Mouse (Mus musculus): ENCODE data around the gene Doc2b. TPM values are rescaled to one million over a fixed set of nuclear protein-coding genes. Genes with fewer than 3 reads are reported as not detected.
A peak's percentile ranks its signal among the peaks of the same experiment; 100 is the strongest.

Doc2b gene
- polyA plus RNA-seq, 1 experiment from 2014 or later, result 1.4 TPM

GRCm38 (mm10) chr11:75813085-75813484, 17.2 kb upstream of the Doc2b start:
- Histone ChIP-seq H3K4me1 (replicated peaks) (peaks cover 15% of the 10 kb centered on the region), H3K4me2 (replicated peaks) (no peak overlapping the region), H3K27me3 (replicated peaks) (no peaks in the 10 kb centered on the region), H3K36me3 (no peaks in the 10 kb centered on the region), H3K9ac (no peak overlapping the region), H3K27ac (peak overlapping the region; percentile 92), H3K9me3 (no peaks in the 10 kb centered on the region), H3K4me3 (replicated peaks) (no peak overlapping the region)
- 59% methylated on average over 10 of the region's 10 CpGs for WGBS
- ATAC-seq, result no peak

GRCm38 (mm10) chr11:75811900-75812299, 16.1 kb upstream of the Doc2b start:
- H3K36me3 ChIP-seq, result no peaks in the 10 kb centered on the region
- H3K27me3 ChIP-seq (replicated peaks), result no peaks in the 10 kb centered on the region
- no peak overlapping the region for H3K4me2 ChIP-seq (replicated peaks)
- WGBS, result 2% methylated on average over 3 of the region's 3 CpGs
- peak overlapping the region; percentile 92 for H3K27ac ChIP-seq
- no peak overlapping the region for H3K4me3 ChIP-seq (replicated peaks)
- H3K4me1 ChIP-seq (replicated peaks), result peaks cover 24% of the 10 kb centered on the region
- no peak overlapping the region for H3K9ac ChIP-seq
- no peaks in the 10 kb centered on the region for H3K9me3 ChIP-seq
- peak; percentile 90 for ATAC-seq

GRCm38 (mm10) chr11:75810526-75810925, 14.7 kb upstream of the Doc2b start:
- Histone ChIP-seq H3K27ac (peak overlapping the region; percentile 57; the same call in 1 of the 2 replicates), H3K9ac (no peak overlapping the region)
- peak; percentile 72 for ATAC-seq

GRCm38 (mm10) chr11:75807486-75807885, 11.6 kb upstream of the Doc2b start:
- Histone ChIP-seq H3K27ac (no peak overlapping the region), H3K4me3 (replicated peaks) (no peak overlapping the region), H3K4me1 (replicated peaks) (peaks cover 19% of the 10 kb centered on the region), H3K36me3 (no peaks in the 10 kb centered on the region), H3K9me3 (no peaks in the 10 kb centered on the region), H3K27me3 (replicated peaks) (no peaks in the 10 kb centered on the region), H3K4me2 (replicated peaks) (no peak overlapping the region), H3K9ac (no peak overlapping the region)
- ATAC-seq, result no peak
- 23% methylated on average over 5 of the region's 5 CpGs for WGBS

More at GRCm38 (mm10) chr11:75810526-75810925, 14.7 kb upstream of the Doc2b start:
- 61% methylated on average over 3 of the region's 3 CpGs for WGBS
- no peaks in the 10 kb centered on the region for H3K9me3 ChIP-seq
- H3K4me2 ChIP-seq (replicated peaks), result no peak overlapping the region
- no peaks in the 10 kb centered on the region for H3K27me3 ChIP-seq (replicated peaks)
- no peak overlapping the region for H3K4me3 ChIP-seq (replicated peaks)
- H3K4me1 ChIP-seq (replicated peaks), result peaks cover 26% of the 10 kb centered on the region
- no peaks in the 10 kb centered on the region for H3K36me3 ChIP-seq

- ATAC-seq, result no peak
- no peaks in the 10 kb centered on the region for H3K27me3 ChIP-seq (replicated peaks)
- 63% methylated on average over 7 of the region's 7 CpGs for WGBS
- no peak overlapping the region for H3K4me2 ChIP-seq (replicated peaks)
- no peaks in the 10 kb centered on the region for H3K9me3 ChIP-seq
- H3K27ac ChIP-seq, result no peak overlapping the region
- H3K36me3 ChIP-seq, result no peaks in the 10 kb centered on the region
- peaks cover 7% of the 10 kb centered on the region; the same call in 1 of the 2 replicates for H3K4me1 ChIP-seq (replicated peaks)
- H3K9ac ChIP-seq, result no peak overlapping the region
- H3K4me3 ChIP-seq (replicated peaks), result no peak overlapping the region
Observed at GRCm38 (mm10) chr11:75801771-75802550, 6.1 kb upstream of the Doc2b start.

- WGBS, result 88% methylated on average over 4 of the region's 4 CpGs
- no peak overlapping the region for H3K27ac ChIP-seq
- H3K4me3 ChIP-seq (replicated peaks), result no peak overlapping the region
- no peak overlapping the region for H3K4me2 ChIP-seq (replicated peaks)
- H3K36me3 ChIP-seq, result no peaks in the 10 kb centered on the region
- H3K4me1 ChIP-seq (replicated peaks), result peaks cover 5% of the 10 kb centered on the region; the same call in 1 of the 2 replicates
- no peaks in the 10 kb centered on the region for H3K9me3 ChIP-seq
- no peak overlapping the region for H3K9ac ChIP-seq
- no peak for ATAC-seq
- peaks cover 5% of the 10 kb centered on the region for H3K27me3 ChIP-seq (replicated peaks)
Observed at GRCm38 (mm10) chr11:75801369-75801768, 5.5 kb upstream of the Doc2b start.

- Histone ChIP-seq H3K27ac (no peak overlapping the region), H3K4me3 (replicated peaks) (no peak overlapping the region), H3K9me3 (no peaks in the 10 kb centered on the region), H3K4me2 (replicated peaks) (peak overlapping the region; percentile 84; the same call in 1 of the 2 replicates), H3K4me1 (replicated peaks) (peaks cover 20% of the 10 kb centered on the region), H3K27me3 (replicated peaks) (peaks cover 28% of the 10 kb centered on the region), H3K9ac (no peak overlapping the region), H3K36me3 (no peaks in the 10 kb centered on the region)
- ATAC-seq, result no peak
- 70% methylated on average over 13 of the region's 13 CpGs for WGBS
Observed at GRCm38 (mm10) chr11:75796536-75797246, 842 bp upstream of the Doc2b start.

- under 1% methylated on average over 26 of the region's 42 CpGs for WGBS
- H3K9me3 ChIP-seq, result no peaks in the 10 kb centered on the region
- peaks cover 20% of the 10 kb centered on the region for H3K4me1 ChIP-seq (replicated peaks)
- no peaks in the 10 kb centered on the region for H3K36me3 ChIP-seq
- H3K27ac ChIP-seq, result no peak overlapping the region
- peak; percentile 17; the same call in 1 of the 2 replicates for ATAC-seq
- peak overlapping the region; percentile 60 for H3K9ac ChIP-seq
- peak overlapping the region; percentile 52 for H3K4me3 ChIP-seq (replicated peaks)
- peak overlapping the region; percentile 84 for H3K4me2 ChIP-seq (replicated peaks)
- H3K27me3 ChIP-seq (replicated peaks), result peaks cover 28% of the 10 kb centered on the region
Observed at GRCm38 (mm10) chr11:75795321-75795636, 570 bp downstream of the Doc2b start.

- peak; percentile 34; the same call in 1 of the 2 replicates for ATAC-seq
Observed at GRCm38 (mm10) chr11:75794602-75795320, 1.1 kb downstream of the Doc2b start.

GRCm38 (mm10) chr11:75793351-75793750, 2.5 kb downstream of the Doc2b start:
- Histone ChIP-seq H3K4me1 (replicated peaks) (peaks cover 15% of the 10 kb centered on the region), H3K27me3 (replicated peaks) (peaks cover 28% of the 10 kb centered on the region), H3K4me3 (replicated peaks) (no peak overlapping the region), H3K36me3 (no peaks in the 10 kb centered on the region), H3K9ac (no peak overlapping the region), H3K9me3 (no peaks in the 10 kb centered on the region), H3K27ac (no peak overlapping the region), H3K4me2 (replicated peaks) (no peak overlapping the region)
- no peak for ATAC-seq
- WGBS, result 77% methylated on average over 5 of the region's 5 CpGs

More at GRCm38 (mm10) chr11:75794602-75795320, 1.1 kb downstream of the Doc2b start:
- Histone ChIP-seq H3K9ac (peak overlapping the region; percentile 60), H3K36me3 (no peaks in the 10 kb centered on the region), H3K4me2 (replicated peaks) (peak overlapping the region; percentile 84), H3K4me3 (replicated peaks) (peak overlapping the region; percentile 52), H3K9me3 (no peaks in the 10 kb centered on the region), H3K27me3 (replicated peaks) (peaks cover 28% of the 10 kb centered on the region), H3K27ac (0 out of 2 replicates have a peak overlapping the region, but pooled peaks have one; percentile 22), H3K4me1 (replicated peaks) (peaks cover 18% of the 10 kb centered on the region)
- 10% methylated on average over 44 of the region's 45 CpGs for WGBS

GRCm38 (mm10) chr11:75792535-75792934, 3.3 kb downstream of the Doc2b start:
- no peak overlapping the region for H3K27ac ChIP-seq
- H3K9ac ChIP-seq, result no peak overlapping the region
- 83% methylated on average over 5 of the region's 5 CpGs for WGBS
- H3K4me1 ChIP-seq (replicated peaks), result peaks cover 15% of the 10 kb centered on the region
- ATAC-seq, result no peak
- no peak overlapping the region for H3K4me3 ChIP-seq (replicated peaks)
- H3K9me3 ChIP-seq, result no peaks in the 10 kb centered on the region
- no peaks in the 10 kb centered on the region for H3K36me3 ChIP-seq
- no peak overlapping the region for H3K4me2 ChIP-seq (replicated peaks)
- peaks cover 28% of the 10 kb centered on the region for H3K27me3 ChIP-seq (replicated peaks)

- Histone ChIP-seq H3K9me3 (no peaks in the 10 kb centered on the region), H3K27ac (no peak overlapping the region)
- 68% methylated on average over 8 of the region's 8 CpGs for WGBS
Observed at GRCm38 (mm10) chr11:75785897-75786296, 10.0 kb downstream of the Doc2b start.

More at GRCm38 (mm10) chr11:75785897-75786296, 10.0 kb downstream of the Doc2b start:
- H3K9ac ChIP-seq, result no peak overlapping the region
- H3K4me1 ChIP-seq (replicated peaks), result no peaks in the 10 kb centered on the region
- H3K4me2 ChIP-seq (replicated peaks), result no peak overlapping the region
- H3K27me3 ChIP-seq (replicated peaks), result no peaks in the 10 kb centered on the region
- no peaks in the 10 kb centered on the region for H3K36me3 ChIP-seq
- H3K4me3 ChIP-seq (replicated peaks), result no peak overlapping the region
- ATAC-seq, result no peak
